Mouse (Mus musculus): ENCODE results near the gene Gsta1. TPM values are rescaled to one million over a fixed set of nuclear protein-coding genes. Genes with fewer than 3 reads are reported as not detected.

Gsta1 gene
- total and polyA plus RNA-seq, 3 experiments = not detected

- Histone ChIP-seq H3K4me1 (ENCODE audit: control insufficient read depth in 1 of 2, insufficient read depth in 2 of 2, low read length in 2 of 2) (peaks cover 6 to 28% of the 10 kb centered on the region in 2 experiments), H3K79me2 (ENCODE audit: control insufficient read depth, insufficient read depth, low read length, poor library complexity) (no peaks in the 10 kb centered on the region), H3K36me3 (ENCODE audit: control insufficient read depth in 1 of 2, insufficient read depth in 2 of 2, low read length in 2 of 2) (peaks cover 0 to 20% of the 10 kb centered on the region in 2 experiments; a peak in 2 of 4 replicates), H3K27ac (ENCODE audit: control insufficient read depth, low read depth, low read length) (no peak overlapping the region), H3K4me3 (ENCODE audit: control insufficient read depth in 1 of 2, insufficient read depth in 1 of 2, low read depth in 2 of 2, low read length in 2 of 2) (peak overlapping the region; percentile 60 to 77), H3K27me3 (ENCODE audit: control insufficient read depth in 1 of 2, insufficient read depth in 2 of 2, low read length in 2 of 2) (no peaks in the 10 kb centered on the region), H3K9me3 (replicated peaks; ENCODE audit: insufficient read depth, low read length) (no peaks in the 10 kb centered on the region), H3K9ac (ENCODE audit: control insufficient read depth, low read depth, low read length, poor library complexity, severe bottlenecking) (no peak overlapping the region)
- DNase-seq (ENCODE audit: low read depth, low spot score) = no peak
- TF ChIP-seq POLR2AphosphoS5 (IDR thresholded peaks at IDR 0.05; ENCODE audit: borderline replicate concordance, low read depth, low read length) = no peak
- TF ChIP-seq MAFK (IDR thresholded peaks at IDR 0.05; ENCODE audit: borderline replicate concordance, low read depth, low read length) = no peak
- TF ChIP-seq ZKSCAN1 (IDR thresholded peaks at IDR 0.05; ENCODE audit: low read depth, low read length) = no peak
- TF ChIP-seq MAX (IDR thresholded peaks at IDR 0.05; ENCODE audit: low read length) = no peak
- no peak for TF ChIP-seq NELFE (IDR thresholded peaks at IDR 0.05; ENCODE audit: low read depth, low read length)
These were observed 39.5 kb upstream of the Gsta1 start for GRCm38 (mm10) chr9:78190651-78191634.

GRCm38 (mm10) chr9:78191736-78192135, 38.7 kb upstream of the Gsta1 start:
- peak overlapping the region; percentile 60 to 77 for H3K4me3 ChIP-seq (ENCODE audit: control insufficient read depth in 1 of 2, insufficient read depth in 1 of 2, low read depth in 2 of 2, low read length in 2 of 2)
- no peaks in the 10 kb centered on the region for H3K27me3 ChIP-seq (ENCODE audit: control insufficient read depth in 1 of 2, insufficient read depth in 2 of 2, low read length in 2 of 2)
- no peak overlapping the region for H3K27ac ChIP-seq (ENCODE audit: control insufficient read depth, low read depth, low read length)
- H3K4me1 ChIP-seq (ENCODE audit: control insufficient read depth in 1 of 2, insufficient read depth in 2 of 2, low read length in 2 of 2) = peaks cover 6 to 28% of the 10 kb centered on the region in 2 experiments
- peak; percentile 92 for DNase-seq (ENCODE audit: low read depth, low spot score)
- no peaks in the 10 kb centered on the region for H3K79me2 ChIP-seq (ENCODE audit: control insufficient read depth, insufficient read depth, low read length, poor library complexity)
- H3K9ac ChIP-seq (ENCODE audit: control insufficient read depth, low read depth, low read length, poor library complexity, severe bottlenecking) = peak overlapping the region; percentile 21
- no peaks in the 10 kb centered on the region for H3K9me3 ChIP-seq (replicated peaks; ENCODE audit: insufficient read depth, low read length)
- H3K36me3 ChIP-seq (ENCODE audit: control insufficient read depth in 1 of 2, insufficient read depth in 2 of 2, low read length in 2 of 2) = peaks cover 0 to 20% of the 10 kb centered on the region in 2 experiments; a peak in 2 of 4 replicates
- TF ChIP-seq GABPA (IDR thresholded peaks at IDR 0.05; ENCODE audit: low read depth, low read length) (no peak; the same call in 1 of the 2 replicates), TBP (IDR thresholded peaks at IDR 0.05; ENCODE audit: low read depth, low read length) (peak; percentile 86), HCFC1 (IDR thresholded peaks at IDR 0.05; ENCODE audit: low read depth, low read length) (peak; percentile 30; the same call in 1 of the 2 replicates), MYC (IDR thresholded peaks at IDR 0.05; ENCODE audit: low read depth, low read length) (0 out of 2 replicates have a peak, but pooled peaks have one; percentile 45), TCF12 (IDR thresholded peaks at IDR 0.05; ENCODE audit: low read depth, low read length) (0 out of 2 replicates have a peak, but pooled peaks have one; percentile 10), POLR2A (IDR thresholded peaks at IDR 0.05; ENCODE audit: control insufficient read depth in 1 of 2, insufficient read depth in 1 of 2, low read depth in 1 of 2, low read length in 2 of 2, poor library complexity in 1 of 2) (no peak), ZNF384 (IDR thresholded peaks at IDR 0.05; ENCODE audit: low read depth, low read length) (no peak), SIN3A (IDR thresholded peaks at IDR 0.05; ENCODE audit: low read length) (peak; percentile 23; the same call in 1 of the 2 replicates), MAFK (IDR thresholded peaks at IDR 0.05; ENCODE audit: borderline replicate concordance, low read depth, low read length) (0 out of 2 replicates have a peak, but pooled peaks have one; percentile 38), MXI1 (IDR thresholded peaks at IDR 0.05; ENCODE audit: low read depth, low read length) (peak; percentile 37), ZC3H11A (IDR thresholded peaks at IDR 0.05; ENCODE audit: low read depth, low read length) (no peak)

Data from MEL (cell line).